Comparison of ENCODE assay signal across 10 mouse cellular contexts in the genomic region with DNA sequence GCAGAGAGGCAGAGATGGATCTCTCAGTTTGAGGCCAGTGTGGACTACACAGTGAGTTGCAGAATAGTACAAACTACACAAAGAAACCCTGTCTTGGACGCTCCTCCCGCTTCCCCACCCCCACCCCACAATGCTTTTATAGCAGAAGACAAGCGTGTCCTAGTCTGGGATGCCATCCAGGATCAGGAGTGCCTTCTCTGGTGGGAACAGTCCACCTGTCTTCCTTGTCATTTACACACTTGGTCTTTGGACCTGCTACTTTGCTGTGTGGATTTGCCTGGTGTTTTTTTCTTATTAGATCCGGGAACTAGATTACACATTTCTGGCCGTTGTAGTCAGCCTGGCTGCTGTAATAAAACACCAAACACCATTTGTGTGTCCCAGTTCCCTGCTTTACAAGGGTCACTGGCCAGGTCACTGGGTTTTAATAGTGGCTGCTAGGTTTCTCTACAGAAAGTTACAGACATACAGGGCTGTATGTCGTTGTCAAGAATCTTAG. TPM values are rescaled to one million over a fixed set of nuclear protein-coding genes. Genes with fewer than 3 reads are reported as not detected.
DNase-seq lines count a peak whose midpoint lies in the region; ATAC-seq and TF ChIP-seq lines count a peak whose summit lies in the region.
"Had no signal": no experiment of that assay in that cellular context is flagged by ENCODE, and none has a peak within 500 bp of the region (broad histone marks: within the 10 kb centered on the region; RNA-seq: fewer than 3 reads in every experiment).

No protein-coding gene starts in this region.

- peak overlapping the region; percentile 30; the same call in 1 of the 2 replicates for H3K27ac ChIP-seq in midbrain, embryonic 13.5 days
- H3K27ac ChIP-seq: liver, embryonic 14.5 days had no signal

- peaks cover 7% of the 10 kb centered on the region; the same call in 1 of the 2 replicates for H3K4me1 ChIP-seq in midbrain, embryonic 13.5 days (replicated peaks)

- no peak for TF ChIP-seq CTCF in Patski (IDR thresholded peaks at IDR 0.05)

- DNase-seq in Patski (ENCODE audit: low read depth, low spot score): peak; percentile 43
- peak; percentile 38 for DNase-seq in embryo, embryonic 11 days
- peak; percentile 68 for DNase-seq in kidney, adult 9 months
- no peak for DNase-seq in left cerebral cortex, adult 18-20 months (ENCODE audit: low spot score in 2 of 2)

- H3K4me2 ChIP-seq in midbrain, embryonic 13.5 days (replicated peaks): no peak overlapping the region

- peak; percentile 42 for ATAC-seq in Patski
- no peak for ATAC-seq in midbrain, embryonic 13.5 days
- no peak for ATAC-seq in monocyte, adult 5-6 weeks (replicated peaks; ENCODE audit: insufficient number of reproducible peaks, low FRiP score, low TSS enrichment, poor library complexity, severe bottlenecking)
- no peak for ATAC-seq in erythroid progenitor cell, adult 5-6 weeks (replicated peaks; ENCODE audit: low FRiP score, poor library complexity, severe bottlenecking)

- in situ Hi-C loops in Patski (cut with MboI; ENCODE audit: low pct_unique_long_range_greater_than_20kb): no loop called here

- POLR2A ChIA-PET in Patski (lab: Charles Lee): no interaction called here

- no peaks in the 10 kb centered on the region for H3K27me3 ChIP-seq in Patski
- no peaks in the 10 kb centered on the region for H3K27me3 ChIP-seq in midbrain, embryonic 13.5 days

- no peak overlapping the region for H3K4me3 ChIP-seq in midbrain, embryonic 13.5 days (replicated peaks)

- H3K9me3 ChIP-seq in midbrain, embryonic 13.5 days: no peaks in the 10 kb centered on the region
- H3K9me3 ChIP-seq: G1E had no signal

- no peak overlapping the region for H3K9ac ChIP-seq in midbrain, embryonic 13.5 days (replicated peaks)
- H3K9ac ChIP-seq: liver, embryonic 14.5 days had no signal

- CTCF ChIA-PET in Patski (lab: Charles Lee): interaction anchor here (1.1 kb wide), 1 partner anchor 18 kb away, joined by 3 read pairs; no protein-coding TSS in a partner anchor

- no peaks in the 10 kb centered on the region for H3K36me3 ChIP-seq in midbrain, embryonic 13.5 days
- H3K36me3 ChIP-seq: G1E had no signal

- WGBS in midbrain, embryonic 13.5 days: 18% methylated on average over 6 of the region's 6 CpGs

RNA-seq across cellular contexts. Expression of gene Zp1, which starts 5.7 kb away (rescaled TPM):
- polyA plus RNA-seq in Patski (2021): 0.17 TPM
- polyA plus RNA-seq in midbrain, embryonic 13.5 days (2015; fragmentation: Nextera tagmentation; extraction: Ambion mirVana): not detected in 2 replicates
- total RNA-seq in monocyte, adult 5-6 weeks (2017): not detected in 3 replicates
- not detected in 2 replicates for total RNA-seq in erythroid progenitor cell, adult 5-6 weeks (2015; ENCODE audit: low replicate concordance)
- total RNA-seq in erythroid progenitor cell, adult 5-6 weeks (2017; ENCODE audit: low replicate concordance): not detected in 2 replicates
- not detected for total RNA-seq in left cerebral cortex, adult 18-20 months (2021)
- total RNA-seq: G1E; hematopoietic stem cell, adult 5-6 weeks had no signal
- polyA plus RNA-seq: G1E; liver, embryonic 14.5 days had no signal

RNA-seq across cellular contexts. Expression of gene Ptgdr2, which starts 10.8 kb away (rescaled TPM):
- 0.21 TPM for polyA plus RNA-seq in Patski (2021)
- polyA plus RNA-seq in midbrain, embryonic 13.5 days (2015; fragmentation: Nextera tagmentation; extraction: Ambion mirVana): 0.22 and 0.24 TPM in 2 replicates
- 0.75 to 1.6 TPM in 2 of 3 replicates, not detected in the other for total RNA-seq in monocyte, adult 5-6 weeks (2017)
- not detected in 2 replicates for total RNA-seq in erythroid progenitor cell, adult 5-6 weeks (2015; ENCODE audit: low replicate concordance)
- not detected in 2 replicates for total RNA-seq in erythroid progenitor cell, adult 5-6 weeks (2017; ENCODE audit: low replicate concordance)
- under 1 TPM in 1 of 2 experiments, not detected in 1; 0.23 TPM for total RNA-seq in left cerebral cortex, adult 18-20 months (2021)
- total RNA-seq: G1E had no signal
- polyA plus RNA-seq: G1E had no signal

RNA-seq across cellular contexts. Expression of gene Ccdc86, which starts 22.9 kb away (rescaled TPM):
- 21.1 TPM for polyA plus RNA-seq in Patski (2021)
- polyA plus RNA-seq in midbrain, embryonic 13.5 days (2015; fragmentation: Nextera tagmentation; extraction: Ambion mirVana): 15.5 and 16.2 TPM in 2 replicates
- 15.3 to 26.6 TPM (median 16.1 TPM) in 3 replicates for total RNA-seq in monocyte, adult 5-6 weeks (2017)
- 2.5 and 6.3 TPM in 2 replicates for total RNA-seq in erythroid progenitor cell, adult 5-6 weeks (2015; ENCODE audit: low replicate concordance)
- total RNA-seq in erythroid progenitor cell, adult 5-6 weeks (2017; ENCODE audit: low replicate concordance): 1.9 and 3.9 TPM in 2 replicates
- 1 to 10 TPM; 6.7 to 7.9 TPM for total RNA-seq in left cerebral cortex, adult 18-20 months (2021)

RNA-seq across cellular contexts. Expression of gene Prpf19, which starts 31.1 kb away (rescaled TPM):
- polyA plus RNA-seq in Patski (2021): 251 TPM
- 45.4 and 49.5 TPM in 2 replicates for polyA plus RNA-seq in midbrain, embryonic 13.5 days (2015; fragmentation: Nextera tagmentation; extraction: Ambion mirVana)
- total RNA-seq in monocyte, adult 5-6 weeks (2017): 74.0 to 103 TPM (median 96.6 TPM) in 3 replicates
- total RNA-seq in erythroid progenitor cell, adult 5-6 weeks (2015; ENCODE audit: low replicate concordance): 18.4 and 19.5 TPM in 2 replicates
- total RNA-seq in erythroid progenitor cell, adult 5-6 weeks (2017; ENCODE audit: low replicate concordance): 17.7 and 21.6 TPM in 2 replicates
- 100 to 1,000 TPM; 207 to 211 TPM for total RNA-seq in left cerebral cortex, adult 18-20 months (2021)

RNA-seq across cellular contexts. Expression of gene Tmem109, which starts 44.4 kb away (rescaled TPM):
- 81.0 TPM for polyA plus RNA-seq in Patski (2021)
- 34.4 and 35.0 TPM in 2 replicates for polyA plus RNA-seq in midbrain, embryonic 13.5 days (2015; fragmentation: Nextera tagmentation; extraction: Ambion mirVana)
- 32.4 to 64.6 TPM (median 53.0 TPM) in 3 replicates for total RNA-seq in monocyte, adult 5-6 weeks (2017)
- 4.7 and 9.6 TPM in 2 replicates for total RNA-seq in erythroid progenitor cell, adult 5-6 weeks (2015; ENCODE audit: low replicate concordance)
- 4.4 and 14.0 TPM in 2 replicates for total RNA-seq in erythroid progenitor cell, adult 5-6 weeks (2017; ENCODE audit: low replicate concordance)
- total RNA-seq in left cerebral cortex, adult 18-20 months (2021): 10 to 100 TPM; 47.7 to 55.1 TPM

Comparison
In these comparisons a context has a peak if more than half of its experiments do, and no peak if none do; other contexts are left out.
1. DNase-seq: peak in Patski (single experiment), embryo, embryonic 11 days (single experiment) and kidney, adult 9 months (single experiment); none in left cerebral cortex, adult 18-20 months (0 of 2).